Mouse (Mus musculus): ENCODE results near the gene Ahsg. TPM values are rescaled to one million over a fixed set of nuclear protein-coding genes. Genes with fewer than 3 reads are reported as not detected.

The Ahsg gene
- total and polyA plus RNA-seq, 3 experiments, result 0.13 TPM; not detected in 2

GRCm38 (mm10) chr16:22937631-22938030 is 46.6 kb downstream of the Ahsg start:
- Histone ChIP-seq H3K4me3 (ENCODE audit: control insufficient read depth in 1 of 2, insufficient read depth in 1 of 2, low read depth in 2 of 2, low read length in 2 of 2) (no peak overlapping the region), H3K36me3 (ENCODE audit: control insufficient read depth in 1 of 2, insufficient read depth in 2 of 2, low read length in 2 of 2) (no peaks in the 10 kb centered on the region), H3K4me1 (ENCODE audit: control insufficient read depth in 1 of 2, insufficient read depth in 2 of 2, low read length in 2 of 2) (no peaks in the 10 kb centered on the region), H3K27ac (ENCODE audit: control insufficient read depth, low read depth, low read length) (no peak overlapping the region), H3K79me2 (ENCODE audit: control insufficient read depth, insufficient read depth, low read length, poor library complexity) (no peaks in the 10 kb centered on the region), H3K27me3 (ENCODE audit: control insufficient read depth in 1 of 2, insufficient read depth in 2 of 2, low read length in 2 of 2) (no peaks in the 10 kb centered on the region; a peak in 2 of 4 replicates), H3K9ac (ENCODE audit: control insufficient read depth, low read depth, low read length, poor library complexity, severe bottlenecking) (no peak overlapping the region), H3K9me3 (replicated peaks; ENCODE audit: insufficient read depth, low read length) (no peaks in the 10 kb centered on the region)
- DNase-seq (ENCODE audit: low read depth, low spot score), result no peak
- TF ChIP-seq KAT2A (conservative IDR thresholded peaks at IDR 0.05; ENCODE audit: low read depth, low read length) (no peak), USF2 (IDR thresholded peaks at IDR 0.05; ENCODE audit: borderline replicate concordance in 1 of 2, insufficient read depth in 1 of 2, low read depth in 1 of 2, low read length in 2 of 2) (no peak), ETS1 (IDR thresholded peaks at IDR 0.05; ENCODE audit: low read depth, low read length) (no peak), MYB (IDR thresholded peaks at IDR 0.05; ENCODE audit: low read depth, low read length) (no peak), ZNF384 (IDR thresholded peaks at IDR 0.05; ENCODE audit: low read depth, low read length) (no peak), GATA1 (IDR thresholded peaks at IDR 0.05; ENCODE audit: low read depth, low read length) (no peak), NRF1 (IDR thresholded peaks at IDR 0.05; ENCODE audit: insufficient read depth, low read depth, low read length, poor library complexity, severe bottlenecking) (no peak), POLR2AphosphoS2 (IDR thresholded peaks at IDR 0.05; ENCODE audit: low read length) (no peak), SIN3A (IDR thresholded peaks at IDR 0.05; ENCODE audit: low read length) (no peak), UBTF (IDR thresholded peaks at IDR 0.05; ENCODE audit: borderline replicate concordance, insufficient read depth, low read depth, low read length) (no peak), GABPA (IDR thresholded peaks at IDR 0.05; ENCODE audit: low read depth, low read length) (no peak), MYC (IDR thresholded peaks at IDR 0.05; ENCODE audit: low read depth, low read length) (no peak), CHD1 (IDR thresholded peaks at IDR 0.05; ENCODE audit: low read depth, low read length) (no peak)

DNA sequence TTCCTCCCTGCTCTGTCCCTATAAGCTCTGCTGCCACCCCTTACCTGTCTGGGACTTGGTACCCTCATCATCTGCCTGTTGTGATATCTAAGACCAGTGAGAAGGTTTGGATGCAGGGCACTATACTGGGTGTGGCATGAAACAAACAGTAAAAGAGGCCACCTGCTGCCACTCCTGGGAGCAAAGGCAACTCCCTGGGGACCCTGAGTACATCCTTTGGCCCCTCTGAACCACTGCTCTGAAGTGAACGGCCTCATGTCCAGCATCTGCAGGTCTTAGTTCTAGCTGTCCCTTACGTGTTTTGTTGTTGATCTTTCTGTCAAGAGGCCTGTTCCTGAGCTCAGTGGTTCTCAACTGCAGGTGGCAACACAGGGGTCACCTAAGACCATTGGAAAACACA is 47.5 kb downstream of the Ahsg start:
- H3K9me3 ChIP-seq (replicated peaks; ENCODE audit: insufficient read depth, low read length), result no peaks in the 10 kb centered on the region
- no peaks in the 10 kb centered on the region for H3K36me3 ChIP-seq (ENCODE audit: control insufficient read depth in 1 of 2, insufficient read depth in 2 of 2, low read length in 2 of 2)
- no peak overlapping the region for H3K27ac ChIP-seq (ENCODE audit: control insufficient read depth, low read depth, low read length)
- H3K27me3 ChIP-seq (ENCODE audit: control insufficient read depth in 1 of 2, insufficient read depth in 2 of 2, low read length in 2 of 2), result no peaks in the 10 kb centered on the region; a peak in 2 of 4 replicates
- no peaks in the 10 kb centered on the region for H3K79me2 ChIP-seq (ENCODE audit: control insufficient read depth, insufficient read depth, low read length, poor library complexity)
- H3K4me3 ChIP-seq (ENCODE audit: control insufficient read depth in 1 of 2, insufficient read depth in 1 of 2, low read depth in 2 of 2, low read length in 2 of 2), result no peak overlapping the region
- no peaks in the 10 kb centered on the region for H3K4me1 ChIP-seq (ENCODE audit: control insufficient read depth in 1 of 2, insufficient read depth in 2 of 2, low read length in 2 of 2)
- DNase-seq (ENCODE audit: low read depth, low spot score), result no peak
- TF ChIP-seq SIN3A (IDR thresholded peaks at IDR 0.05; ENCODE audit: low read length), result no peak
- no peak for TF ChIP-seq GATA1 (IDR thresholded peaks at IDR 0.05; ENCODE audit: low read depth, low read length)
- no peak for TF ChIP-seq TCF12 (IDR thresholded peaks at IDR 0.05; ENCODE audit: low read depth, low read length)
- TF ChIP-seq MYC (IDR thresholded peaks at IDR 0.05; ENCODE audit: low read depth, low read length), result no peak
- TF ChIP-seq EP300 (IDR thresholded peaks at IDR 0.05; ENCODE audit: low read depth in 1 of 2, low read length in 2 of 2), result no peak
- no peak for TF ChIP-seq UBTF (IDR thresholded peaks at IDR 0.05; ENCODE audit: borderline replicate concordance, insufficient read depth, low read depth, low read length)
- H3K9ac ChIP-seq (ENCODE audit: control insufficient read depth, low read depth, low read length, poor library complexity, severe bottlenecking), result no peak overlapping the region

All from MEL (cell line).